Mouse (Mus musculus): ENCODE results near the gene Frem1.

DNA sequence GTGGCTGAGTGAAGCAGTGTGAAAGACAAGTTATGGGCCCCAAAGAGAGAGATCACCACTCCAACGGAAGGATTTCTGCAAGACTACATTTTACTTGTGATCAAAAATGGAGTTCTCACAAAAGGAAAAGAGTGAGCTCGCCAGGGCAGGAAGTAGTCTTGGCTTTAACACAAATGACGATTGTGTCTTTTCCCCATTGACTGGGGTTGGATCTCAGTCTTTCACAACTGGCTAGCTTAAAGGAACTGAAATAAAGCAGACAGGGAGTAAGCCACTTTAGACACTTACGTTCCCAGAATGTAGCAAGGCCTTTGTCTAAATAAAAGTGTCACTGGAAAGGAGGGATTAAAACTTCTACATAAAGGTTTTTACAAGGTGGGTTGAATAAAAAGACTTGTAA is 185.0 kb downstream of the Frem1 start:
- TF ChIP-seq POLR2A (IDR thresholded peaks at IDR 0.05; ENCODE audit: low read depth, low read length) = no peak
- no peak for TF ChIP-seq CTCF (IDR thresholded peaks at IDR 0.05; ENCODE audit: extremely low read depth, insufficient read length, insufficient replicate concordance, low read depth, low read length)
